Mouse (Mus musculus) stomach, embryonic 16.5 days (tissue): ENCODE measurements at regions not wholly inside any gene's neighbourhood (a gene's known extent, or its start where the extent isn't known, plus 50 kb on each side); places are given as distances from the start of the nearest gene placed in this dataset.
"Not testable (repeated sequence)": the region's sequence is repeated elsewhere in the genome, so short reads cannot be mapped to it uniquely, and the experiment has no call there.

Experiments
- ATAC-seq: fragments of 200-750 bp; cut with Nextera tagmentation; 2 replicates; pipeline ENCODE4 v1.8.0; 2017; ENCODE audit warnings: moderate number of reproducible peaks, moderate TSS enrichment; ENCODE audit not compliant: insufficient read depth, low FRiP score
- H3K27ac ChIP-seq: fragments of 300-500 bp; sonication (generic); 2 replicates; pipeline ENCODE4 v1.5.1; 2014; ENCODE audit warnings: low read length
- H3K27me3 ChIP-seq: fragments of 300-500 bp; sonication (generic); 2 replicates; pipeline ENCODE4 v1.6.1; 2014; ENCODE audit warnings: low read length, control low read depth, mixed read lengths; ENCODE audit not compliant: control insufficient read depth, insufficient read depth
- H3K36me3 ChIP-seq: fragments of 300-500 bp; sonication (generic); 2 replicates; pipeline ENCODE4 v1.6.1; 2014; ENCODE audit warnings: low read length; ENCODE audit not compliant: control insufficient read depth, insufficient read depth
- H3K4me1 ChIP-seq: fragments of 300-500 bp; sonication (generic); 2 replicates; pipeline ENCODE4 v1.6.1; 2014; ENCODE audit warnings: low read length, control low read depth, mixed read lengths; ENCODE audit not compliant: control insufficient read depth, insufficient read depth
- H3K4me2 ChIP-seq: fragments of 300-500 bp; sonication (generic); 2 replicates; pipeline ENCODE4 v1.6.1; 2014; ENCODE audit warnings: low read depth, low read length, mixed read lengths
- H3K4me3 ChIP-seq: fragments of 300-500 bp; sonication (generic); replicated peaks from 2 replicates; pipeline ENCODE4 v1.5.1; 2014; ENCODE audit warnings: mild to moderate bottlenecking, low read length
- H3K9ac ChIP-seq: fragments of 300-500 bp; sonication (generic); 2 replicates; pipeline ENCODE4 v1.6.1; 2014; ENCODE audit warnings: low read length
- H3K9me3 ChIP-seq: fragments of 300-500 bp; sonication (generic); replicated peaks from 2 replicates; pipeline ENCODE4 v1.6.1; 2016; ENCODE audit warnings: low read length, control low read depth; ENCODE audit not compliant: control insufficient read depth
- WGBS: fragments of 180-500 bp; shearing (Covaris S2); extraction: QIAGEN DNeasy Blood & Tissue Kit; methylation state at CpG from one replicate; pipeline ENCODE4 v1.1.7; 2014; 5-methylcytosine and 5-hydroxymethylcytosine counted together

DNA sequence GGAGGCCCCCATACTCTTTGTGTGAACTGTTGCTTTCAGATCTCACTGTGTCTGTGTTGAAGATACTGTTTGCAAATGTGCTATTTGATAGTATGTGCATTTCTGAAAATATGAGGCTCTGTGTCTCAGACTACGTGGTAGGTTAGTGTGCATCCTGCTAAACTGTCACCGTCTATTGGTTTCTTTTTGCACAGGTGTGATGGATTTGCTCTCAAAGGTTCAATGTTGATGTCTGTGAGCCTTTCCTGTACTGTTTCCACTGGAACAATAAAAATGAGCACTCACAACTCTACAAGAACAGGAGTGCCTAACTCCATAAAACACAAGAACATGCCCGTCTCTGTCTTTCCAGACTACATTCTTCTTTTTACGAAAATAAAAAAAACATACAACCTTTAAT, 518.2 kb upstream of the Ptger4 start:
- Histone ChIP-seq H3K27me3 (no peaks in the 10 kb centered on the region), H3K4me1 (no peaks in the 10 kb centered on the region), H3K4me3 (no peak overlapping the region), H3K9me3 (no peaks in the 10 kb centered on the region), H3K27ac (no peak overlapping the region), H3K9ac (no peak overlapping the region), H3K36me3 (no peaks in the 10 kb centered on the region), H3K4me2 (no peak overlapping the region)
- 78% methylated on average over 4 of the region's 4 CpGs for WGBS
- ATAC-seq = no peak

DNA sequence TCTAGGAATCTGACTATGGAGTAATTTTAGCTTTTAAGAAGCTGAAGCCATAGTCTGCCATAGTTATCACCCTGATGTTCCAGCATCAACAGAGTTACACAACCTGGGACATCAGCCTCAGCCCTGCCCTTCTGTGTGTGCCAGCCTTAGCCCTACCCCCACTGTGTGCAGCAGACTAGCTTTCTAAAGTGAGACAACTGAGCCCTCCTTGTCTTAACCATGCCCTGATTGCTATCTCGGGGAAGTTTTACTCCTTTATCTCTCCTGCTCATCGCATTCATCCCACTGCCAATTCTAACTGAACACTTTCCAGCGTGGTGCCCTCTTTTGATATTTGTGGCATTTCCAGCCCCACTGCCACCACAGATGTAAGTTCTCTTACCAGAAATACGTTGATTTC, 522.5 kb upstream of the Dab2 start:
- H3K9me3 ChIP-seq = no peaks in the 10 kb centered on the region
- no peaks in the 10 kb centered on the region for H3K4me1 ChIP-seq
- no peak overlapping the region for H3K4me3 ChIP-seq
- no peak overlapping the region for H3K4me2 ChIP-seq
- H3K27ac ChIP-seq = no peak overlapping the region
- no peaks in the 10 kb centered on the region for H3K27me3 ChIP-seq
- H3K36me3 ChIP-seq = no peaks in the 10 kb centered on the region
- 73% methylated on average over 4 of the region's 4 CpGs for WGBS
- ATAC-seq = no peak
- H3K9ac ChIP-seq = no peak overlapping the region

DNA sequence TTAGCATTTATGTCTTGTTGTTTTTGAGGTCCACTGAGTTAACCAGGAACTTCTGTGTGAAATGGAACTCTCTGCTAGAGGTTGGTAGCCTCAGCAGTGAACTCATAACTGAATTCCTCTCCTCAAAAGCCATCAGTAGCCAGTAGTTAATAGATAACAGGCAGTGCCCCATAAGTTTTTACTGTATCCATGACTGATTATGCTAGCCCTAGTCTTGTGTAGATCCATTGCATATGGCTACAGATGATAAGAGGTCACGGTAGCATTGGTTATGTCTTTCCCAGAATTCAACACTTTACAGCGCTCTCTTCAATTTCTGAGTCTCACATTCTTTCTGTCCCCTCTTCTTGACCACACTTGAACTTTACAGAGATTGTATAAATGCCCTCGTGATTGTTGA, 499.7 kb upstream of the Dab2 start:
- no peaks in the 10 kb centered on the region for H3K4me1 ChIP-seq
- no peaks in the 10 kb centered on the region for H3K9me3 ChIP-seq
- no peaks in the 10 kb centered on the region for H3K36me3 ChIP-seq
- no peak overlapping the region for H3K27ac ChIP-seq
- 85% methylated on average over 3 of the region's 3 CpGs for WGBS
- H3K4me3 ChIP-seq = no peak overlapping the region
- no peak overlapping the region for H3K4me2 ChIP-seq
- no peaks in the 10 kb centered on the region for H3K27me3 ChIP-seq
- no peak for ATAC-seq
- H3K9ac ChIP-seq = no peak overlapping the region

DNA sequence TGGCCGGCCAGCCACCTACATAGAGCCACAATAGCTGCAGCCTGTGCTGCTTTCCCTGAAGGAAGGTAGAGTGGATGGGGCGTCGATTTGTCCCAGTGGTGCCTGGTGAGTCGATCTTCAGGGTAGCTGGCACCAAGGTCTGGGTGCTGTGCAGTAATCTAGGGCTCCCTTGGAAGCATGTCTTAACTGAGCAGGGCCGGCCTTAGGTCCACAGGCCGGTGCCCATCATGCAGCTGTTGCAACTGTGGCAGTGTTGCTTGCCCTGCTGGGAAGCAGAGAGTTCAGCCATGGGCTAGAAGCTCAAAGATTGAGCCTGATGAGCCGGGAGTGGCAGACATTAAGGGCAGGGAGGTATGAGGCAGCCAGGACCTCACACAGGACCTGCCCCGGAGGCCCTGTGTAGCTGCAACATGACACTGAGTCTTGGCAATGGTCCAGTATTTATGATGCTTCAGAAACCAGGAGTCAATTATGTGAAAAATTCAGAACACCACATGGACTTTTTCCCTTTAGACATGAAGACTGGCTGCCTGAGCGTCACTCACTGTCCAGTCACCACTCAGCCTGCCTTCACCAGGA, 488.3 kb upstream of the Dab2 start:
- peak; percentile 25; the same call in 1 of the 2 replicates for ATAC-seq
- Histone ChIP-seq H3K4me2 (no peak overlapping the region), H3K9me3 (no peaks in the 10 kb centered on the region), H3K4me3 (no peak overlapping the region), H3K27me3 (no peaks in the 10 kb centered on the region), H3K27ac (no peak overlapping the region), H3K4me1 (no peaks in the 10 kb centered on the region), H3K9ac (no peak overlapping the region), H3K36me3 (no peaks in the 10 kb centered on the region)
- 69% methylated on average over 9 of the region's 9 CpGs for WGBS

DNA sequence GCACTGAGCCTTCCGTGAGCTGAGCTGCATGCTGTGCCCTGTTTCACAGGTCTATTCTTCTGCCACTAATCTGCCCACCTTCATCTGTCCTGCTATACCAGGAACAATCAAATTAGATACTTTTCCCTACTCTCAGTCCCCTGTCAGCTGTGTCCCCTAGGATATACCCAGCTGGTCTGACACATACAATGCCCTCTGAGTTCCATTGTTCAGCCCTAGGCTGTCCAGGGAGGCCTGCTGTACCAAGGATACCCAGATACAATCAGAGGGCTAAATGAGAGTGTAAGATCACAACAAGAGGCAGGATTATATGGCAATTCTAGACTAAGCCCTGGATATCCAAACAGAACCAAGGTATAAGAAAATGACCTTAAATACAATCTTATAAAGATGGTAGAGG, 487.6 kb upstream of the Dab2 start:
- WGBS = 90% methylated on average over 1 of the region's 1 CpGs
- Histone ChIP-seq H3K36me3 (no peaks in the 10 kb centered on the region), H3K4me1 (no peaks in the 10 kb centered on the region), H3K4me3 (no peak overlapping the region), H3K9ac (no peak overlapping the region), H3K27me3 (no peaks in the 10 kb centered on the region), H3K4me2 (no peak overlapping the region), H3K9me3 (no peaks in the 10 kb centered on the region), H3K27ac (no peak overlapping the region)
- ATAC-seq = no peak

DNA sequence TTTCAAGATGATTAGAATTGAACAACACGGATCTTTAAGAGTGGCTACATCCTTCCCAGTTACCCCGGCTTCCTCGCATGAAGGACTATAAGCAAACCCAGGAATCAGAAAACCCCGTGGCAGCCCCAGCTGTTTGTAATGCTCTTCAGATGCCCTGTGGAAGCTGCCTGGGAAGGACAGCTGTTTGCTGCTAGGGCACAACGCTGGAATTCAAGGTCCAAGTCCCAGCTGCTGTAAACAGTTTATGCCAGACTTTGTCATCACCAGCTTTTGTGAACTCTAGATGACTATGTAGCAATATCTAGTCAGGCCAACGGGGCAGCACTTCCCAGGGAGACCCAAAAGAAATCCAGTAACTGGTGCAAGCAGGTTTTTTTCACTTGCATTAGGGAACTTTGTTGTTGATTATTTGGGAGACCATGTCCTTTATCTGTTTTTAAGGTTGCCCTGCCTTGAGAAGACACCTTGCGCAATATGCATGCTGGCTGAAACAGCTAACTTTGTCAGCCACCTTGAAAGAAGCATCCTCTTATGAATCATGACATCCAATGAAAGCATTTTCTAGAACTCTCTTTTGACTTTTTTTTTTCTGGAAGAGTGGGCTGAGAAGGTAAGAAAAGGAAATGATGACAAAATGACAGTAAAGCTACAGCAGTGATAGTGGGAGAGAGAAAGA, 481.5 kb upstream of the Dab2 start:
- no peak for ATAC-seq
- Histone ChIP-seq H3K27ac (no peak overlapping the region), H3K4me1 (no peaks in the 10 kb centered on the region), H3K4me2 (no peak overlapping the region), H3K9ac (no peak overlapping the region), H3K9me3 (no peaks in the 10 kb centered on the region), H3K4me3 (no peak overlapping the region), H3K27me3 (no peaks in the 10 kb centered on the region), H3K36me3 (no peaks in the 10 kb centered on the region)
- WGBS = 49% methylated on average over 7 of the region's 7 CpGs

DNA sequence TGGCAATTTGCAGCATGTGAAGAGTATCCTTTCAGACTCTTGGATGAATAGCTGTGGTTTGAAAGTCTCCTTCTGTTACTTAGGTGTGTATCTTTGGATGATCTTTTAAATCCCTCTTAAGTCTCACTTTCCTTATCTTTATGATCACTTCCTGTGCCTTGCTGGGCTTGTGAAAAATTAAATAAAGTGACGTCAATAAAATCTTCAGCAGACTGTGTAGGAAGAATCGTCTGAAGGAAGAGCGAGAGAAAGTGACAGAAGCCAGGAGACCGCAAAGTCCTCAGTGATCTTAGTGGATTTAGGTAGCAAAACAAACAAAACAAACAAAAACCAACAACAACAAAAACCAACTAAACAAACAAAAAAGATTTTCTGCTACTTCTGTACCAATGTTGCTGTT, 459.6 kb upstream of the Dab2 start:
- H3K9ac ChIP-seq = no peak overlapping the region
- 74% methylated on average over 4 of the region's 4 CpGs for WGBS
- ATAC-seq = no peak
- no peaks in the 10 kb centered on the region for H3K9me3 ChIP-seq
- no peaks in the 10 kb centered on the region for H3K27me3 ChIP-seq
- no peak overlapping the region for H3K4me3 ChIP-seq
- H3K4me1 ChIP-seq = no peaks in the 10 kb centered on the region
- no peak overlapping the region for H3K4me2 ChIP-seq
- no peak overlapping the region for H3K27ac ChIP-seq
- no peaks in the 10 kb centered on the region for H3K36me3 ChIP-seq

DNA sequence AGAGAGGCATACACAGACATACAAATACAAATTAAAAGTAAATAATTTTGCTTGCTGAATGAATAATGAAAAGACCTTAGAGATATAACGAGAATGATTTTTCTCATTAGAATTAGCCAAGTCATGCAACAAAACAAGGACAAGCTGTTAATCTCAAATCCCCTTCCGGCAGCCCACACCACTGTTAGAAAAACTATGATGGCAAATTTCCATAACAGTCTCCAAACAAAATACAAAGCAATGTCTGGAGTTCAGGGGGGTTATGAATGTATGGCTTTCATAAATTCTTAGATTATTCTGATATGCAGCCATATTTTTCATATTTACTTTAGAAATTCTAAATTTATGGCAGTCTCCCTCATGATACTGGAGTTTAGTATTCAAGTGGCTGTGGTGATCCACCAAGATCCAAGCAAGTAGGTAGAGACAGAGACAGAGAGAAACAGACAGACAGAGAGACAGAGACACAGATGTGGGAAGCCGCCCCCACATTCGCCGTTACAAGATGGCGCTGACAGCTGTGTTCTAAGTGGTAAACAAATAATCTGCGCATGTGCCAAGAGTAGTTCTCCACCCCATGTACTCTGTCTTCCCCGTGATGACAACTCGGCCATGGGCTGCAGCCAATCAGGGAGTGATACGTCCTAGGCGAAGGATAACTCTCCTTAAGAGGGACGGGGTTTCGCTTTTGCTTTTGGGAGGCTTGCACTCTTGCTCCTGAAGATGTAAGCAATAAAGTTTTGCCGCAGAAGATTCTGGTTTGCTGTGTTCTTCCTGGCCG, 458.0 kb upstream of the Dab2 start:
- not testable (repeated sequence) for H3K4me1 ChIP-seq, H3K9ac ChIP-seq, H3K9me3 ChIP-seq, ATAC-seq, H3K36me3 ChIP-seq, H3K4me2 ChIP-seq, H3K4me3 ChIP-seq, H3K27ac ChIP-seq, H3K27me3 ChIP-seq
- WGBS = 86% methylated on average over 15 of the region's 15 CpGs

DNA sequence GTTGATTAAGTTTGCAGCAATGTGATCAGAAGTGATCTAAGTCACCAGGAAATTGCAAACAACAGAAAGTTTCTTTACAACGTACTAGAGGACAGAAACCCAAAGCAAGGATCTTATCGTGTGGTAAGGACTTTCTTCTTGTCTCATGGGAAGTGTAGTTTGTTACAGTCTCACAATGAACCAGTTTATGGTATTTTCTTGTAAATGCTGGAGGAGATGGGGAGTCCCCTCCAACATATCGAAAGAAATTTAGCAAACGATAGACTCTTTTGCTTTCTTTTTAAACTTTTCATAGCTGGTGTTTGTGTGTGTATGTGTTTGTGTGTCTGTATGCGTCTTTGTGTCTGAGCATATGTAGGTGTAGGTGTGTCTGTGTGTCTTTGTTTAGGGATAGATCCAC, 453.0 kb upstream of the Dab2 start:
- WGBS = 90% methylated on average over 5 of the region's 5 CpGs
- ATAC-seq = no peak

More for the DNA sequence above, 453.0 kb upstream of the Dab2 start:
- H3K4me3 ChIP-seq = no peak overlapping the region
- H3K9me3 ChIP-seq = no peaks in the 10 kb centered on the region
- no peak overlapping the region for H3K4me2 ChIP-seq
- H3K4me1 ChIP-seq = no peaks in the 10 kb centered on the region
- no peaks in the 10 kb centered on the region for H3K36me3 ChIP-seq
- no peaks in the 10 kb centered on the region for H3K27me3 ChIP-seq
- no peak overlapping the region for H3K9ac ChIP-seq
- H3K27ac ChIP-seq = no peak overlapping the region
